Mouse (Mus musculus) heart, adult 9 months (tissue): ENCODE measurements around the gene Crybg2.

ENCODE experiments used
- DNase-seq, 2 experiments: peaks; one replicate each; pipeline ENCODE4 v3.0.0; 2022; ENCODE audit warnings: low spot score in 2 of 2

The Crybg2 gene

GRCm38 (mm10) chr4:134060135-134060865 is at the start of gene Crybg2:
Gene Crybg2, plus strand, starts transcription at chr4:134060815.
- DNase-seq: no peak

GRCm38 (mm10) chr4:134011450-134012414 is 48.9 kb upstream of the Crybg2 start:
- no peak for DNase-seq

- peak in 1 of 2 experiments; percentile 21 for DNase-seq
Observed at GRCm38 (mm10) chr4:134012858-134013528, 47.6 kb upstream of the Crybg2 start.

GRCm38 (mm10) chr4:134016208-134016607 is 44.4 kb upstream of the Crybg2 start:
- no peak for DNase-seq

GRCm38 (mm10) chr4:134016767-134017166 is 43.8 kb upstream of the Crybg2 start:
- DNase-seq: no peak

GRCm38 (mm10) chr4:134017201-134017865 is 43.3 kb upstream of the Crybg2 start:
- no peak for DNase-seq

GRCm38 (mm10) chr4:134018038-134018778 is 42.4 kb upstream of the Crybg2 start:
- no peak for DNase-seq

- no peak for DNase-seq
Observed at GRCm38 (mm10) chr4:134018779-134019145, 41.9 kb upstream of the Crybg2 start, which contains the start of gene Lin28a. Gene Lin28a, minus strand, starts transcription at chr4:134018841.

GRCm38 (mm10) chr4:134019210-134019609 is 41.4 kb upstream of the Crybg2 start:
- no peak for DNase-seq

GRCm38 (mm10) chr4:134019641-134020351 is 40.8 kb upstream of the Crybg2 start:
- DNase-seq: no peak

- peak in 1 of 2 experiments; percentile 45 for DNase-seq
Observed at GRCm38 (mm10) chr4:134020621-134021020, 40.0 kb upstream of the Crybg2 start.

- no peak for DNase-seq
Observed at GRCm38 (mm10) chr4:134025802-134026201, 34.8 kb upstream of the Crybg2 start.

GRCm38 (mm10) chr4:134035953-134036352 is 24.7 kb upstream of the Crybg2 start:
- peak in 1 of 2 experiments; percentile 36 for DNase-seq

- no peak for DNase-seq
Observed at GRCm38 (mm10) chr4:134041317-134042123, 19.1 kb upstream of the Crybg2 start.

GRCm38 (mm10) chr4:134043041-134043440 is 17.6 kb upstream of the Crybg2 start:
- no peak for DNase-seq

GRCm38 (mm10) chr4:134047648-134048047 is 13.0 kb upstream of the Crybg2 start:
- no peak for DNase-seq

- DNase-seq: no peak
Observed at GRCm38 (mm10) chr4:134051912-134052311, 8.7 kb upstream of the Crybg2 start.

- DNase-seq: no peak
Observed at GRCm38 (mm10) chr4:134052560-134052959, 8.1 kb upstream of the Crybg2 start.

- no peak for DNase-seq
Observed at GRCm38 (mm10) chr4:134053538-134053937, 7.1 kb upstream of the Crybg2 start, which contains the start of gene Zfp683. Gene Zfp683, plus strand, starts transcription at chr4:134053838.
